Mouse (Mus musculus) heart, adult 2 months (tissue): ENCODE results near the gene Rai1.

Source experiments
- CTCF ChIP-seq: fragments of 200-600 bp; IDR thresholded peaks from 2 replicates; pipeline ENCODE4 v1.8.1; 2022; ENCODE audit warnings: antibody characterized with exemption, mild to moderate bottlenecking, moderate library complexity
- POLR2A ChIP-seq: fragments of 200-500 bp; IDR thresholded peaks from 2 replicates; pipeline ENCODE4 v1.6.1; 2011; ENCODE audit warnings: mild to moderate bottlenecking, low read depth, low read length, control low read depth; ENCODE audit not compliant: insufficient read depth

- TF ChIP-seq CTCF (no peak), POLR2A (no peak)
Measured at GRCm38 (mm10) chr11:60178506-60178905, 73.7 kb downstream of the Rai1 start.
